Mouse (Mus musculus) liver, adult (tissue): Measurements from ENCODE around the gene Lig3.

Experiments
- GATA4 ChIP-seq: IDR thresholded peaks from 2 replicates; pipeline ENCODE4 v1.6.1; 2014; ENCODE audit warnings: mild to moderate bottlenecking, low read length; ENCODE audit not compliant: insufficient replicate concordance

Gene Lig3

DNA sequence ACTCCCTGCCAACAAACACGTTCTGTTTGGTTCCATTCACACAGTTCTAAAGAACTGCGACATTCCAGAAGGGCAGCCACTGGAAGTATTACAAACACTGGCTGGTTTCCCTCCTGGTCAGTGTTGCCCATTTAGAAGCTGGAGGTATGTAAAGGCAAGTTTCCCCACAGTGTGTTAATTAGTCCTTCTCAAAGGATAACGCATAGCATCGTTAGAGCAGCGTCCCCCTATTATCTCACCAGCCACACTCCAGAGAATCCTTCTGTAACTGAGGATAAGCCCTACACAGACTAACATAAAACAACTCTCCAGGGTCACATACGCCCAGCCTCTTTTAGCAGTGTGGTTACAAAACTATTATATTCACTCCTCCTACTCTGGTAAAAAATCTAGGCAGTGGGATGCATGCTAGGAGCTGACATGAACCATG, 66.7 kb downstream of the Lig3 start:
- TF ChIP-seq GATA4, result no peak

GRCm38 (mm10) chr11:82850259-82850658, 69.4 kb downstream of the Lig3 start:
- TF ChIP-seq GATA4, result no peak

DNA sequence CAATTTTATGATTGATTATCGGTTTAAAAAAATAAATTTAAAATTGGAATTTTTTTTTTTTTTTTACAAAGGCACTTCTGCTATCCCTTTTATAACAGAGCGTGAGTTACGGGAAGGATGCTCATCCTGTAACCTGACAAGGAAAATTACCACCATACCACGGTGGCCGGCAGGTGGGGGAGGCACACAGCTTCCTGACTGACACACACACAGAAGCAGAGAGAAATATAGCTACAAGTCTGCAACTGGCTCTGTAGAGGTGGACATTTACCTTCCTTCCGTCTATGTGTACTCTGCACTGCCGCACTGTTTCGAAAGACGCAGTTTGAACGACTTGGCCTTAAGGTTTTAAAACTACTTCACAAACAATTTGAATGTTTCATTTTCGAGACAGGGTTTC, 71.2 kb downstream of the Lig3 start:
- no peak for TF ChIP-seq GATA4

DNA sequence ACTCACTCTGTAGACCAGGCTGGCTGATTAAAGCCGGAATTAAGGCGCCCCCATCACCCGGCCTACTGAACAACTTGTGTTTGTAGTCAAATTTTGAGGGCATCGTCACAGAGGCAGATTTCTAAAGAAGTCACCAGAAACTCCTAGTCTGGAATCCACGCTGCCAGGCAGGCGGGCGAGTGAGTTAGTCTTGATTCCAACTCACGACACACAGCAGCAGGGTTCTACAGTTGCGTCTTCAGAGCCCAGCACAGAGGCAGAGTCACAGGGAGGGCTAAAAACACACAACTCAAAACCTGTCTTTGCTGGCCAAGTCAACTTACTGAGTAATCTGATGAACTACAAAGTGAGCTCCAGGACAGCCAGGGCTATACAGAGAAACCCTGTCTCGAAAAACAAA, 71.6 kb downstream of the Lig3 start:
- TF ChIP-seq GATA4, result no peak

DNA sequence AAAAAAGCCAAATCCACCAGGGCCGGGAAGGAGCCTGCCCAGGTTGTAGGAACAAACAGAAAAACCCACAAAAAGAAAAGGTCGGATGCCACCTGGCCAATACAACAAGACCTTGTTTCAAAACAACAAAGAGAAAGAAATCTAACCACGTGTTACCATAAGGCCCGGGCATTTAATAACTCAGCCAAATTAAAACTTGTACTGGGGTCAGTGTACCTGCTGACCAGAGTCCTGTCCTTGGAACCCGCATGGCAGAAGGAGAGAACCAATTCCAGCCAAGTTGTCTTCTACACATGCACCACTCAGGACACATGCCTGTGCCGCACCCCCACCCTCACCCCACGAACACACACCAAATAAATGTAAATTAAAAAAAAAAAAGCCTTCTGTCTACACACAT, 72.0 kb downstream of the Lig3 start:
- no peak for TF ChIP-seq GATA4
